Mouse (Mus musculus) hindbrain, embryonic 13.5 days (tissue): ENCODE results near the gene Wnt7a. TPM values are rescaled to one million over a fixed set of nuclear protein-coding genes. Genes with fewer than 3 reads are reported as not detected.

Experiments
- ATAC-seq: fragments of 200-750 bp; cut with Nextera tagmentation; 2 replicates; pipeline ENCODE4 v1.8.0; 2017; ENCODE audit warnings: moderate TSS enrichment; ENCODE audit not compliant: low FRiP score
- H3K27ac ChIP-seq: fragments of 300-500 bp; sonication (generic); 2 replicates; pipeline ENCODE4 v1.5.1; 2015; ENCODE audit warnings: inconsistent platforms, mild to moderate bottlenecking, moderate library complexity
- H3K27me3 ChIP-seq: fragments of 300-500 bp; sonication (generic); 2 replicates; pipeline ENCODE4 v1.6.1; 2015; ENCODE audit warnings: mild to moderate bottlenecking, inconsistent platforms
- H3K36me3 ChIP-seq: fragments of 300-500 bp; sonication (generic); 2 replicates; pipeline ENCODE4 v1.6.1; 2015; ENCODE audit warnings: mild to moderate bottlenecking, inconsistent platforms
- H3K4me1 ChIP-seq: fragments of 300-500 bp; sonication (generic); replicated peaks from 2 replicates; pipeline ENCODE4 v1.6.1; 2015; ENCODE audit warnings: inconsistent platforms
- H3K4me2 ChIP-seq: fragments of 300-500 bp; sonication (generic); 2 replicates; pipeline ENCODE4 v1.6.1; 2015; ENCODE audit warnings: inconsistent platforms, mild to moderate bottlenecking, moderate library complexity
- H3K4me3 ChIP-seq: fragments of 300-500 bp; sonication (generic); 2 replicates; pipeline ENCODE4 v1.5.1; 2015; ENCODE audit warnings: mild to moderate bottlenecking, inconsistent platforms
- H3K9ac ChIP-seq: fragments of 300-500 bp; sonication (generic); 2 replicates; pipeline ENCODE4 v1.6.1; 2015; ENCODE audit warnings: mild to moderate bottlenecking, inconsistent platforms
- H3K9me3 ChIP-seq: fragments of 300-500 bp; sonication (generic); 2 replicates; pipeline ENCODE4 v1.6.1; 2016; ENCODE audit warnings: inconsistent platforms
- WGBS: fragments of 180-500 bp; shearing (Covaris S2); methylation state at CpG from one replicate; pipeline ENCODE4 v1.1.7; 2015; 5-methylcytosine and 5-hydroxymethylcytosine counted together
- polyA plus RNA-seq: library from polyadenylated mRNA; unstranded; fragments of >200 nt; fragmentation: Nextera tagmentation; extraction: Ambion mirVana; gene quantifications from 2 replicates; pipeline ENCODE4 v1.2.1, GENCODE M21; 2015

Gene Wnt7a
- polyA plus RNA-seq = 10.5 and 11.5 TPM in 2 replicates

DNA sequence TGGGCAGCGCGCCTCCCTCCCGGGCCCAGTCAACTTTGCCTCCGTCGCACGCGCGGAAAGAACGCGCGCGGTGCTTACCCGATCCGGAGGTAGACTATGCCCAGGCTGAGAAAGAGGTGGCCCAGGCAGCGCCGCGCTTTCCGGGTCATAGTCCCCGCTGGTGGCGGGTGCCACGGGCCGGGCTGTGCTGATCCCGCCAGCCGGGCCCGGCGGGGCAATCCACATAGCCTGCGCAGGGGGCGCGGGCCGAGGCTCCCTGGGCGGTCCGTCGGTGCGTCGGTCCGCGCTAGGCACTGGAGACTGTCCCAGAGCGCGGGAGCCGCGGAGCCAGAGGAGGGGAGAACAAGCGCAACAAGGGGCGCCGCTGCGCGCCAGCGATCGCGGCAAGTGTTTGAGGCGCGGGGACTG, at the start of gene Wnt7a:
Gene Wnt7a (minus strand): TSS at position 403 of the 408 bp plus-strand sequence.
- no peaks in the 10 kb centered on the region for H3K9me3 ChIP-seq
- H3K4me2 ChIP-seq = peak within 1 kb of the TSS; percentile 99
- H3K4me1 ChIP-seq = peaks cover 23% of the 10 kb centered on the region
- peaks cover 6% of the 10 kb centered on the region; the same call in 1 of the 2 replicates for H3K36me3 ChIP-seq
- peak; percentile 57 for ATAC-seq
- H3K27me3 ChIP-seq = peaks cover 73% of the 10 kb centered on the region
- 0% methylated on average over 39 of the region's 51 CpGs for WGBS
- H3K9ac ChIP-seq = peak within 1 kb of the TSS; percentile 80
- H3K27ac ChIP-seq = peak within 1 kb of the TSS; percentile 62; the same call in 1 of the 2 replicates
- peak within 1 kb of the TSS; percentile 68 for H3K4me3 ChIP-seq

DNA sequence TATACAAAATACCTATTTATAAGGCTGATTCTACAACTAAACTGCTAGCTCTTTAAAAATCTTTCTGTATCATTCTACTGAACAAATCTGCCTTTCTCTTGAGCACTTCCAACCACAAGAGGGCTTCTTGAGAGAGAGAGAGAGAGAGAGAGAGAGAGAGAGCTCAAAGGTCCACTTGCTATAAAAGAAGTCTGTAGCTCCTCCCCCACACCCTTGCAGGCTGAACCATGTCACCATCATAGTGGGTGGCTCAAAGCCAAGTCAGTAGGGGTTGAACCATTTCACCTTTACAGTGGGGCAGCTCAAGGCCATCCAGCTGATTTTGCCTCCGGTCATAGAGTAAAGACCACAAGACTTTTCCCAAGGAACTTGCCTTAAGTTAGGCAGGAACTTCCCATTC, 48.3 kb upstream of the Wnt7a start:
- Histone ChIP-seq H3K4me2 (no peak overlapping the region), H3K27ac (no peak overlapping the region), H3K36me3 (peaks cover 18% of the 10 kb centered on the region), H3K27me3 (no peaks in the 10 kb centered on the region), H3K4me3 (no peak overlapping the region), H3K4me1 (no peaks in the 10 kb centered on the region), H3K9ac (no peak overlapping the region), H3K9me3 (no peaks in the 10 kb centered on the region)
- 97% methylated on average over 1 of the region's 1 CpGs for WGBS
- ATAC-seq = no peak

DNA sequence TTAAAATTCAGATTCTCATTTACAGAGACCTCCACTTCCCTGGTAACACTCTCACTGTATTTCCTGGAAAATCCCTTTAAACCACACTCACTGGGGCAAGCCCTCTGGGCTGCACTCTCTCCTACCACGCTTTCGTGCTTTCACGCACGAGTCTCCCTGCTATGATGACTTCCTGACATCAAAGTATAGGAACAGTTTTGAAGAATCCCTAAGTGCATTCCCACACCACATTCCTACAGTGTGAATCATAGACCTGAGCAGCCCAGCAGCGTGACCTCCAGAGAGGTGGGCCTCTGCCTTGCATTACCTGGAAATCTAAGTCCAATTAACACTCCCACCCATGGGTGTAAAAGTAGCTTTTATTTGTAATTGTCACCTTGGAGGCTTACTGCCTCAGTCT, 43.4 kb upstream of the Wnt7a start:
- WGBS = 78% methylated on average over 5 of the region's 5 CpGs
- Histone ChIP-seq H3K4me2 (no peak overlapping the region), H3K27me3 (peaks cover 5% of the 10 kb centered on the region; the same call in 1 of the 2 replicates), H3K4me3 (no peak overlapping the region), H3K9ac (no peak overlapping the region), H3K27ac (no peak overlapping the region), H3K36me3 (no peaks in the 10 kb centered on the region), H3K9me3 (no peaks in the 10 kb centered on the region), H3K4me1 (no peaks in the 10 kb centered on the region)
- no peak for ATAC-seq

DNA sequence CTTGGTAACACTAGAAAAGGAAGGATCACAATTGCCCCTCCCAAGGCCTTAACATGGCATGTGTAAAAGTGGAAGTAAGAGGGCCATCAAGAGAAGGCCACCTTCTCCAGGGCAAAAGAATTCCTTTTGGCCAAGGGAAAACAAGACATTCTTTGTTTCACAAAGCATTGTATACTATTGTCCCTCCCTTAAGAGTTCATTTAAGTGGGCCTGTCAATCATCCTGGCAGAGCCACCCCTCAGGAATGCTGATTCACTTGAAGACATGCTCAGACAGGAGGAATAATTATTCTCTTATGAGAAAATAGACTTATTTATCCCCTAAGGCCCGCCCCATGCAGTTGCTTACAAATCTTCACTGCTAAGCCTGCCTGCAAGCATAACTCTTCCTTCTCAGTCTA, 40.9 kb upstream of the Wnt7a start:
- no peaks in the 10 kb centered on the region for H3K4me1 ChIP-seq
- no peaks in the 10 kb centered on the region for H3K9me3 ChIP-seq
- no peak overlapping the region for H3K4me3 ChIP-seq
- ATAC-seq = no peak
- no peak overlapping the region for H3K9ac ChIP-seq
- no peak overlapping the region for H3K27ac ChIP-seq
- peaks cover 17% of the 10 kb centered on the region for H3K27me3 ChIP-seq
- H3K4me2 ChIP-seq = no peak overlapping the region
- H3K36me3 ChIP-seq = no peaks in the 10 kb centered on the region
- WGBS = 54% methylated on average over 1 of the region's 1 CpGs

DNA sequence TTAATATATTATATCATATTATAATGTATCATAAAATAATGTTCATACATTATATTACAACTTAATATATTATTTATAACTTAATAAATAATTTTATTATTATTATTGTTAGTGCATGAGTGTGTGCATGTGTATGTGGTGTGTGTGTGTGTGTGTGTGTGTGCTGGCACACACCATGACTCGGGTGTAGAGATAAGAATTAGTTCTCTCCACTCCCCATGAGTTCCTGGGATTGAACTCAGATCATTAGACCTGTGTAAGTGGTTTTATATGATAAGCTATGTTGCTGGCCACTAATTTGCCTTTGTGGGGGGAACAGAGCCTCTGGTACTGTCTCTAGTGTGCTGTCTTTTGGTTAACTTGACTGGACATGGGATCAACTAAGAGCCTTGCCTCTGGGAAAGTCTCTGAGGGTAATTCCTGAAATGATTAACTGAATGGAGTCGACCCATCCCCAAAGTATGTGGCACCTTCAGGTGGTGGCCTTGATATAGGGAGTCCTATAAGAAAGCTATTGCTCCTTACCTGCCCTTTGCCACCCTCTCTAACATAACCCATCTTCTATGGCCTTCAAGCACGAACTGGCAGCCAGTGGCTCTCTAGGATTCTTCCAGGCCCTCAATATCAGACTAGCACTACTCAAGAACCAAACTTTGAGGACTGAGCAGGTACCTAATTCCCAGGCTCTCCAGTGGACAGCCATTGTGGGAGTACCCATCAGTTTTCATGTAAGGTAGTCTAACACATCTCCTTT, 38.5 kb upstream of the Wnt7a start:
- no peak overlapping the region for H3K4me2 ChIP-seq
- WGBS = 66% methylated on average over 3 of the region's 3 CpGs
- peaks cover 19% of the 10 kb centered on the region for H3K27me3 ChIP-seq
- no peak overlapping the region for H3K27ac ChIP-seq
- H3K4me3 ChIP-seq = no peak overlapping the region
- no peaks in the 10 kb centered on the region for H3K9me3 ChIP-seq
- no peaks in the 10 kb centered on the region for H3K4me1 ChIP-seq
- H3K9ac ChIP-seq = no peak overlapping the region
- no peaks in the 10 kb centered on the region for H3K36me3 ChIP-seq
- no peak for ATAC-seq

DNA sequence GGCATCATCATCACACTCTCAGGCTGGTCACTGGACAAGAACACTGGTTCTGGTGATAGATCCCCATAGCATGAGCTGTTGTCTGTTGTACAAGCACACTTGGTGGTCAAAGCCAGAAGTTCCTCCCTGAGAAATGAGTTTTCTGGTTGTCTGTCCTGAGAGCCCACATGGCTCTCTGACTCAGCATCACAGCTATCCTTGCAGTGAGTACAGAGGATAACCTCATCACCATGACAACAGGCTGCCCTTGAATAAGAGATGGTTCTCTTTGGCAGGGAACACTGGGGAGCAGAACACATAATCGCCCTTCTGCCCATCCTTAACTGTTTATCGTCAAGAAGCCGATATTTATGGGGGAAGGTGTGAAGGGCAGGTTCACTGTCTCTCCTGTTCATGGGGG, 34.2 kb upstream of the Wnt7a start:
- Histone ChIP-seq H3K4me2 (no peak overlapping the region), H3K27me3 (peaks cover 19% of the 10 kb centered on the region), H3K27ac (no peak overlapping the region), H3K9ac (no peak overlapping the region), H3K4me1 (peaks cover 8% of the 10 kb centered on the region), H3K4me3 (no peak overlapping the region), H3K36me3 (no peaks in the 10 kb centered on the region), H3K9me3 (no peaks in the 10 kb centered on the region)
- ATAC-seq = no peak
- 84% methylated on average over 3 of the region's 3 CpGs for WGBS

DNA sequence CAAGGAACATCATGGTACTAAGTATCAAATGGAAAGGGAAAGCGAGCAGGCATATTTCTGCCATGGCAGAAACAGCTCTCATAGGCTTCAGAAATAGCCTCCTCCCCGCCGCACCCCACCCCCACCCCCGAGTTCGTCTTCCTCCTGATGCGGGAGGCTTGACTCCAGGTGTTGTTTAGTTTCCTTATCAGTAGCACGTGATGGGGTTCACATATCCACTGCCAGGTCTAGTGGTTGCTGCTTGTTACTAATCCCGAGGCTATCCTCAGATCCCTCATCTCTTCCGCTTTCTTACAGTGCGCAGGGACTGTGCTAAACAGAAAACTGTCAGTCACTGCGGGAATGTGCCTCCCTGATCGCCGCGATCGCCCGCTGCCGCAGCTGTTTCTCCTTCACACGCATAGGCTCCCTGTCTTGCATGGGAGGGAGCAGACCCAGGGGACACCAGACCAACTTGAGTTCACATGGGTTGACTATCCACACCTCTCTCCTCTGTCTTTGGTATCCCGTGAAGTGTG, 30.0 kb upstream of the Wnt7a start:
- peak; percentile 76 for ATAC-seq

DNA sequence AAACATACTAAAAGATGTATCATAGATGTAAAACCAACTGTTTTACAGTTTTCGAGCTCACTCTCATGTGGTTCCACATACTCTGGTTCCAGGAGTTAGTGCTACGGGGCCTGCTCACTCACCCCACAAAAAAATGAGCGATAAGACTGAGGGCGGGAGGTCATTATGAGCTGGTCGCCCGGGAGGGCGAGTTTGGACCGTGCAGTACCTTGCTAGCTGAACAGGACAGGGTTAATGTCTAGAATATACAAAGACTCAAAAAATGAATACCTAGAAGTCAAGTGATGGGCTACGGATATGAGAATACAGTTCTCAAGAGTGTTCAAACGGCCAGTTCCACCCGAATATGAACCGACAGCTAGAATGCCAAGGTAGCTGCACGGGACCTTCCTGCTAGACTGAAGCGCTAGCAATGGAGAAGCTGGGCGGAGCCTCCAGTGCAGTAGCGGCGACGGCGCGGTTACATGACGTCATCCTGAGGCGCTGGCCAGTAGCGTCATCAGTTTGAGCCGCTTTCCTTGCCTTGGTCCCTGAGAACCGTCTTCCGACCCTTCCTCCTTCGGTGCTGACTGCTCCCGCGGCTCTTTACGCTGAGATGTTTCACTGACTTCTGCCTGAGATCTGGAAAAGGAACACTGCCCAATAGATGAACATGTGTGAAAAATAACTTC, 29.4 kb upstream of the Wnt7a start:
- Histone ChIP-seq H3K9ac (peak overlapping the region; percentile 81), H3K4me1 (peaks cover 8% of the 10 kb centered on the region), H3K4me3 (peak overlapping the region; percentile 58), H3K4me2 (peak overlapping the region; percentile 95), H3K36me3 (no peaks in the 10 kb centered on the region), H3K9me3 (no peaks in the 10 kb centered on the region), H3K27ac (peak overlapping the region; percentile 83), H3K27me3 (peaks cover 31% of the 10 kb centered on the region)
- peak; percentile 96 for ATAC-seq
- WGBS = 2% methylated on average over 30 of the region's 30 CpGs

More for the DNA sequence above, 30.0 kb upstream of the Wnt7a start:
- Histone ChIP-seq H3K4me1 (peaks cover 8% of the 10 kb centered on the region), H3K36me3 (no peaks in the 10 kb centered on the region), H3K4me2 (peak overlapping the region; percentile 95), H3K4me3 (peak overlapping the region; percentile 58), H3K9ac (peak overlapping the region; percentile 81), H3K9me3 (no peaks in the 10 kb centered on the region), H3K27ac (peak overlapping the region; percentile 83), H3K27me3 (peaks cover 25% of the 10 kb centered on the region)
- 3% methylated on average over 19 of the region's 19 CpGs for WGBS

DNA sequence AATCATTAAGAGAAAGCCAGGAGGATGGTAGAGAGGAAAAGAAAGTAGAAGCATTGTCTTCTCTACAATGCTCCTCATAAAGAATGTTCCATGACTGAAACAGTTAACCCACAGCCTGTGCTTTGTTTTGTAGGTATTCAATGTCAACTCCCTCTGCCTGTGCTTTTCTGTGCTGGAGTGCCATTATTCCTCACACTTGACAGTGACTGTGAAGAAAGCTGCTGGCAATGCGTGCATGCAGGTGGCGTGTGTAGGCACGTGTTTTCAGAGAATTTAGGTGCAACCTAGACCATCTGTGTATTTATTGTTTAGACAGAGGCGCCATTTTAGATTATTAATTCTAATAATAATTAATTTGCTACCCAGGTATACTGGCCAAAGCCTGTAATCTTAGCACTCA, 13.0 kb upstream of the Wnt7a start:
- ATAC-seq = no peak
- H3K36me3 ChIP-seq = no peaks in the 10 kb centered on the region
- no peak overlapping the region for H3K27ac ChIP-seq
- no peak overlapping the region for H3K4me3 ChIP-seq
- peaks cover 17% of the 10 kb centered on the region for H3K27me3 ChIP-seq
- no peaks in the 10 kb centered on the region for H3K9me3 ChIP-seq
- no peaks in the 10 kb centered on the region for H3K4me1 ChIP-seq
- no peak overlapping the region for H3K9ac ChIP-seq
- no peak overlapping the region for H3K4me2 ChIP-seq
- 52% methylated on average over 4 of the region's 4 CpGs for WGBS

DNA sequence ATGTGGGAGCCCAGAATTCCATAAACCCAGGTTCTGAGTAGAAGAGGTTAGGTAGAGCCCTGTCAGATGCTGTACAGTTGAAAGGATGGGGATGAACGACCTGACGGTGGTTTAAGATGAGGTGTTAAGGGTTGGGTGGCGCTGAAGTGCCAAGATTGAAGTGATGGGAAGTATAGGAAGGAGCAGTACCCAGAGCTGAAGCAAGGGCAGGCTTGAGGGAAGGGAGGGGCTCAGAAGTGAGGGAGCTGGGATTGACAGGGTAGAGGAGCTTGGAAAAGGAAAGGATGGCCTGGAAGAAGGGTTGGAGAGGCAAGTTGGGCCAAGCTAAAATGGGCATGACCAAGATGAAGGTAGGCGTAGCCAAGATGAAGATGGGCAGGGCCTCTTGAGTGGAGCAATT, 10.5 kb upstream of the Wnt7a start:
- no peak for ATAC-seq
- H3K9ac ChIP-seq = no peak overlapping the region
- WGBS = 69% methylated on average over 4 of the region's 4 CpGs

DNA sequence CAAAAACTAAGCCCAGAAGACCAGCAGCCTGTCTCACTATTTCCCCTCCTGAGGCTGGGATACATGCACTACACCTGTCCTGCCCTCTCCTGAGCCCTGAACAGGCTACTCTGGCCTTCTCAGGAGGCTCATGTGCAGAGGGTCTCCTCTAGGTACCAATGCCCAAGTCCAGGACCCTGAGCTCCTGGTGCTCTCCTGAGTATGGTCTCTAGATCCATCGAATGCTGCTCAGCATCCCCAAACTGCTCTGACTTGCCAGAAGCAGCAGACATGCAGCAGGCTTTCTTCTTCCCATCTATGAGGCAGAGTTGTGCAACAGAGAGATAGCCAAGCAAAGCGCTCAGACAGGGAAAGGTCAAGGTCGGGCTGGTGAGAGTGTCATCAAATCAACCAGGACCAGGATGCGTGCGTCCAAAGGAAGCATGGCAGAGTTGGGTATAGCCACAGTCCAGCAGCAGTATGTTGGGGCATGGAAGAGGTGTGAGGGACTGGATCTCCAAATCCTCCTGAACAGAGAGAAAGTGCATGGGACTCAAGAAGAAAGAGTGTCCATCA, 6.2 kb upstream of the Wnt7a start:
- Histone ChIP-seq H3K9ac (no peak overlapping the region), H3K27me3 (peaks cover 71% of the 10 kb centered on the region), H3K4me3 (no peak overlapping the region), H3K9me3 (no peaks in the 10 kb centered on the region), H3K4me2 (no peak overlapping the region), H3K4me1 (no peaks in the 10 kb centered on the region), H3K36me3 (no peaks in the 10 kb centered on the region), H3K27ac (no peak overlapping the region)
- WGBS = 79% methylated on average over 5 of the region's 5 CpGs
- no peak for ATAC-seq

More for the DNA sequence above, 10.5 kb upstream of the Wnt7a start:
- Histone ChIP-seq H3K4me2 (no peak overlapping the region), H3K27me3 (peaks cover 34% of the 10 kb centered on the region), H3K27ac (no peak overlapping the region), H3K36me3 (no peaks in the 10 kb centered on the region), H3K4me3 (no peak overlapping the region), H3K9me3 (no peaks in the 10 kb centered on the region), H3K4me1 (no peaks in the 10 kb centered on the region)

DNA sequence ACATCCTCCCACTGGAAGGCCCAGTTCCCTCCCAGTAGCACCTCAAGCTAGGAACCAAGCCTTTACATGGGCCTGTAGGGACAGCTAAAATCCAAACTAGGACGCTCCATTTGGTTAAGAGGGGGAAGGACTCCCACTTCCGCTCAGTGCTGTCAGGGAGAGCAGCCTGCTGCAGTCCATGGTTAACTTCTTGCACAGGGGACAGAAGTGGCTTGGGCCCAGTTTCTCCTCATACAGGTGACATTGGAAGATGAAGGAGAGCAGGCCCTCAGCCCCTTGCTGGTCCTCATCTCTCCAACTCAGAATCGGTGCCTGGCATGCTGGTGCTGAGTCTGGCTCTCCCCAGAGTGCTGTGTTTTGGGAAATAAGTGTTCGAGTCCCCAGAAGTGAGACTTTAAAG, 5.0 kb upstream of the Wnt7a start:
- Histone ChIP-seq H3K4me2 (no peak overlapping the region), H3K27ac (no peak overlapping the region), H3K36me3 (no peaks in the 10 kb centered on the region), H3K4me1 (no peaks in the 10 kb centered on the region; the same call in 1 of the 2 replicates), H3K9me3 (no peaks in the 10 kb centered on the region), H3K4me3 (no peak overlapping the region), H3K9ac (0 out of 2 replicates have a peak overlapping the region, but pooled peaks have one; percentile 9), H3K27me3 (peaks cover 69% of the 10 kb centered on the region)
- 90% methylated on average over 4 of the region's 4 CpGs for WGBS
- no peak for ATAC-seq
